In the genomic region with DNA sequence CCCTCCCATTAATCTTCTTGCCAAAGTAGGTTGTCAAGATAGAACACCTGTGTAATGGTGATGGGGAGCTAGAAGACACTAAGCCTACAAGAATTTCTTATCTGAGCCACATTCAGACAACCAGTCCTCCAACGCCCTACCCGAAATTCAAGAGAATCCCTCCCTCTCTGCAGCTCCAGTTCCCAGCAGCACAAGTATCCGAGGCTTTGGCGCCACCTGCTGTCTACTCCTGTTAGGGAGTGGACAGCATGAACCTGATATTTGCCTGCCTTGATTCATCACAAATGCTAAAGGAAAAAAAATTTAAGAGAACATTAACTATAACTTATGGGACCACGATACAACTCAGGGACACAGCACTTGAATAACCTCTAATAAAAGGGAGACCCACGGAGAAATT, we compare ENCODE assay signal across 8 mouse cellular contexts.
DNase-seq lines count a peak whose midpoint lies in the region; ATAC-seq lines count a peak whose summit lies in the region.

No protein-coding gene starts in this region.

- no peak overlapping the region for H3K4me2 ChIP-seq in hindbrain, embryonic 11.5 days (replicated peaks; ENCODE audit: low read depth, low read length)
- no peak overlapping the region for H3K4me2 ChIP-seq in hindbrain, embryonic 13.5 days
- H3K4me2 ChIP-seq in intestine, embryonic 15.5 days (replicated peaks), result 0 out of 2 replicates have a peak overlapping the region, but pooled peaks have one; percentile 45
- no peak overlapping the region for H3K4me2 ChIP-seq in midbrain, embryonic 14.5 days (ENCODE audit: low read length)

- DNase-seq in hindbrain, embryonic 11.5 days (ENCODE audit: low spot score), result peak; percentile 91
- DNase-seq in cerebellum, adult 18-20 months, result peak; percentile 79 to 84
- DNase-seq in left cerebral cortex, postnatal 10 days (ENCODE audit: extremely low spot score in 1 of 2, low spot score in 2 of 2), result peak; percentile 74 to 87
- peak; percentile 94 for DNase-seq in midbrain, embryonic 14.5 days
- DNase-seq in spleen, postnatal 4 days (ENCODE audit: low spot score in 2 of 2), result peak; percentile 55 to 82

- no peak overlapping the region for H3K9ac ChIP-seq in hindbrain, embryonic 11.5 days (ENCODE audit: low read depth, low read length)
- H3K9ac ChIP-seq in hindbrain, embryonic 13.5 days, result no peak overlapping the region
- no peak overlapping the region for H3K9ac ChIP-seq in intestine, embryonic 15.5 days
- no peak overlapping the region for H3K9ac ChIP-seq in midbrain, embryonic 14.5 days (replicated peaks; ENCODE audit: low read length)

- ATAC-seq in hindbrain, embryonic 11.5 days (ENCODE audit: low FRiP score), result no peak
- ATAC-seq in hindbrain, embryonic 13.5 days (ENCODE audit: low FRiP score), result no peak
- peak; percentile 88 for ATAC-seq in frontal cortex, adult (ENCODE audit: low TSS enrichment)
- ATAC-seq in intestine, embryonic 15.5 days, result peak; percentile 58
- ATAC-seq in midbrain, embryonic 14.5 days (ENCODE audit: low FRiP score, low TSS enrichment), result no peak

- no peak overlapping the region for H3K4me3 ChIP-seq in hindbrain, embryonic 11.5 days (ENCODE audit: low read depth, low read length)
- H3K4me3 ChIP-seq in hindbrain, embryonic 13.5 days, result no peak overlapping the region
- H3K4me3 ChIP-seq in intestine, embryonic 15.5 days (replicated peaks), result no peak overlapping the region
- H3K4me3 ChIP-seq in midbrain, embryonic 14.5 days (replicated peaks; ENCODE audit: low read depth, low read length), result no peak overlapping the region

- H3K36me3 ChIP-seq in hindbrain, embryonic 11.5 days (ENCODE audit: control insufficient read depth, insufficient read depth, low read length), result no peaks in the 10 kb centered on the region
- no peaks in the 10 kb centered on the region for H3K36me3 ChIP-seq in hindbrain, embryonic 13.5 days
- no peaks in the 10 kb centered on the region for H3K36me3 ChIP-seq in intestine, embryonic 15.5 days
- H3K36me3 ChIP-seq in midbrain, embryonic 14.5 days (ENCODE audit: control insufficient read depth, insufficient read depth, low read length), result no peaks in the 10 kb centered on the region

- no peaks in the 10 kb centered on the region for H3K4me1 ChIP-seq in hindbrain, embryonic 11.5 days (replicated peaks; ENCODE audit: control insufficient read depth, insufficient read depth, low read length)
- H3K4me1 ChIP-seq in hindbrain, embryonic 13.5 days (replicated peaks), result peaks cover 8% of the 10 kb centered on the region; the same call in 1 of the 2 replicates
- H3K4me1 ChIP-seq in intestine, embryonic 15.5 days (replicated peaks), result peaks cover 26% of the 10 kb centered on the region
- H3K4me1 ChIP-seq in midbrain, embryonic 14.5 days (ENCODE audit: control insufficient read depth, insufficient read depth, low read length), result no peaks in the 10 kb centered on the region

- intact Hi-C loops in left cerebral cortex, postnatal 10 days (cut with DNase I), result loop anchor here (5.0 kb wide), 2 partner anchors 55 to 135 kb away; no protein-coding TSS in a partner anchor

- WGBS in hindbrain, embryonic 11.5 days, result 6% methylated on average over 6 of the region's 6 CpGs
- 7% methylated on average over 6 of the region's 6 CpGs for WGBS in hindbrain, embryonic 13.5 days
- 3% methylated on average over 6 of the region's 6 CpGs for WGBS in intestine, embryonic 15.5 days
- 5% methylated on average over 6 of the region's 6 CpGs for WGBS in midbrain, embryonic 14.5 days

- H3K27ac ChIP-seq in hindbrain, embryonic 11.5 days (ENCODE audit: low read depth, low read length), result no peak overlapping the region
- no peak overlapping the region for H3K27ac ChIP-seq in hindbrain, embryonic 13.5 days
- no peak overlapping the region for H3K27ac ChIP-seq in intestine, embryonic 15.5 days
- no peak overlapping the region for H3K27ac ChIP-seq in midbrain, embryonic 14.5 days (replicated peaks; ENCODE audit: low read depth, low read length)

- H3K27me3 ChIP-seq in hindbrain, embryonic 11.5 days (ENCODE audit: control insufficient read depth, insufficient read depth, low read length), result no peaks in the 10 kb centered on the region
- H3K27me3 ChIP-seq in hindbrain, embryonic 13.5 days, result peaks cover 8% of the 10 kb centered on the region
- no peaks in the 10 kb centered on the region for H3K27me3 ChIP-seq in intestine, embryonic 15.5 days (replicated peaks)
- no peaks in the 10 kb centered on the region for H3K27me3 ChIP-seq in midbrain, embryonic 14.5 days (ENCODE audit: control insufficient read depth, insufficient read depth, low read length)

- H3K9me3 ChIP-seq in hindbrain, embryonic 11.5 days (ENCODE audit: control insufficient read depth, low read length), result no peaks in the 10 kb centered on the region
- H3K9me3 ChIP-seq in hindbrain, embryonic 13.5 days, result no peaks in the 10 kb centered on the region
- no peaks in the 10 kb centered on the region for H3K9me3 ChIP-seq in intestine, embryonic 15.5 days
- no peaks in the 10 kb centered on the region for H3K9me3 ChIP-seq in midbrain, embryonic 14.5 days (ENCODE audit: control insufficient read depth, low read length)

Comparison
In these comparisons a context has a peak if more than half of its experiments do, and no peak if none do; other contexts are left out.
1. ATAC-seq: peak in frontal cortex, adult (single experiment) and intestine, embryonic 15.5 days (single experiment); none in hindbrain, embryonic 11.5 days (single experiment), hindbrain, embryonic 13.5 days (single experiment) and midbrain, embryonic 14.5 days (single experiment).
2. Peak in every context shown above with its lines, with median percentiles within 50 percentile points of each other: DNase-seq.